Mouse (Mus musculus) forebrain, embryonic 10.5 days (tissue): ENCODE data around the gene Rel. TPM values are rescaled to one million over a fixed set of nuclear protein-coding genes. Genes with fewer than 3 reads are reported as not detected.

Experiments used
- DNase-seq: peaks from one replicate; pipeline ENCODE4 v3.0.0-alpha.2; 2017; ENCODE audit warnings: low spot score; ENCODE audit errors: extremely low spot score
- H3K27ac ChIP-seq: fragments of 300-500 bp; sonication (generic); 2 replicates; pipeline ENCODE4 v1.5.1; 2016; ENCODE audit warnings: mild to moderate bottlenecking
- H3K27me3 ChIP-seq: fragments of 300-500 bp; sonication (generic); 2 replicates; pipeline ENCODE4 v1.6.1; 2016; ENCODE audit warnings: mild to moderate bottlenecking; ENCODE audit not compliant: poor library complexity, severe bottlenecking
- H3K36me3 ChIP-seq: fragments of 300-500 bp; sonication (generic); replicated peaks from 2 replicates; pipeline ENCODE4 v1.6.1; 2016; ENCODE audit warnings: mild to moderate bottlenecking, moderate library complexity
- H3K4me1 ChIP-seq: fragments of 300-500 bp; sonication (generic); 2 replicates; pipeline ENCODE4 v1.6.1; 2016
- H3K4me3 ChIP-seq: fragments of 300-500 bp; sonication (generic); 2 replicates; pipeline ENCODE4 v1.5.1; 2016; ENCODE audit warnings: mild to moderate bottlenecking, moderate library complexity
- H3K9me3 ChIP-seq: fragments of 300-500 bp; sonication (generic); 2 replicates; pipeline ENCODE4 v1.6.1; 2016; ENCODE audit warnings: mild to moderate bottlenecking, moderate library complexity
- WGBS: fragments of 180-500 bp; shearing (Covaris S2); methylation state at CpG from one replicate; pipeline ENCODE4 v1.1.7; 2016; 5-methylcytosine and 5-hydroxymethylcytosine counted together
- polyA plus RNA-seq: library from polyadenylated mRNA; unstranded; fragments of >200 nt; fragmentation: Nextera tagmentation; extraction: Ambion mirVana; gene quantifications from 2 replicates; pipeline ENCODE4 v1.2.1, GENCODE M21; 2016

Rel gene
- polyA plus RNA-seq, 1 experiment from 2014 or later = 0.53 TPM

DNA sequence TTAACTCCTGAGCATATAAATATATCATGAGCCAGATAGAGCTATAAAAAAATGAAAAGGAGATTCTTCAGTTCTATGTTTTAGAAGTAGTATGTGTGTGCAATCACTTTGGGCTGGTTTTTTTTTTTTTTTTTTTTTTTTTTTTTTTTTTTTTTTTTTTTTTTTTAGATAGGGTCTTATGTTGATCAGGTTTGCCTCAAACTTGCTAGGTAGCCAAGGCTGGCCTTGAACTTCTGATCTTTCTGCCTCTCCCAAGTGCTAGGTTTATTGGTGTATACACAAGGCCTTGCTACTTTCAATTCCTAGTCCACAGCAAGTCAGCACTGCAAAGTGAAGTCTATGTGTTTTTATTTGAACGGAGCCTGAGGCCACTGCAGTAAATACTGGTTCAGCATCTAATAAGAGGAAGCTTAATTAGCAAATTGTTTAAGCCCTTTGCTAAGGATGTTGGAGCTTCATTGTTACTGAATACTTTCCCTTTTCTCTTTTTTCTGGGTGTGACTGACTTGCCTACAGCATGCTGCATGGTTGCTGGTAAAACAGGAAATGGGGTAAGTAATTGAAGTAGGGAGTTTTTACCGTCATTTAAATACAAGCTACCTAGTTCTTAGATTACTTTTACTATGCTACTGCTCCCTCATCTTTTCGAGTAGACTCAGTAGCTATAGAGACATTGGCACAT, 71.2 kb downstream of the Rel start:
- Histone ChIP-seq H3K27me3 (no peaks in the 10 kb centered on the region), H3K27ac (no peak overlapping the region), H3K4me3 (no peak overlapping the region), H3K9me3 (no peaks in the 10 kb centered on the region), H3K36me3 (peaks cover 43% of the 10 kb centered on the region), H3K4me1 (peaks cover 5% of the 10 kb centered on the region)
- no peak for DNase-seq
- 83% methylated on average over 3 of the region's 3 CpGs for WGBS

DNA sequence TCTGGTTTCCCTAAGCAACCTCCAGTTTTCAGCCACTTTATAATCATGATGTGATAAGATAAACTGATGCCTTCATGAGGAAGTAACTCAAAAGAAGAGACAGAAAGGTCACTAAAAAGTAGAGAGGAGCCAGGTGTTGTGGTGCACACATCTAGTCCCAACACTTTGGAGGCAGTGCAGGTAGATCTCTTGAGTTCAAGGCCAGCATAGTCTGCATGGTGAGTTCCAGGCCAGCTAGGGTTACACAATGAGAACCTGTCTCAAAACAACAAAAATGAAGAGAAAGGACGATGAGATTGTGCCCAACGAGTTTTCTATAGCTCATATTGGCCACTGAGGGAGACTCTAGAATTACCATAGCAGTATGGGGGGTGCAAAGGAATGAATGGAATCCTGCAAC, 72.2 kb downstream of the Rel start:
- no peaks in the 10 kb centered on the region for H3K27me3 ChIP-seq
- H3K9me3 ChIP-seq = no peaks in the 10 kb centered on the region
- H3K4me1 ChIP-seq = peaks cover 5% of the 10 kb centered on the region
- 74% methylated on average over 2 of the region's 2 CpGs for WGBS
- H3K36me3 ChIP-seq = peaks cover 42% of the 10 kb centered on the region
- no peak overlapping the region for H3K4me3 ChIP-seq
- no peak for DNase-seq
- H3K27ac ChIP-seq = no peak overlapping the region

DNA sequence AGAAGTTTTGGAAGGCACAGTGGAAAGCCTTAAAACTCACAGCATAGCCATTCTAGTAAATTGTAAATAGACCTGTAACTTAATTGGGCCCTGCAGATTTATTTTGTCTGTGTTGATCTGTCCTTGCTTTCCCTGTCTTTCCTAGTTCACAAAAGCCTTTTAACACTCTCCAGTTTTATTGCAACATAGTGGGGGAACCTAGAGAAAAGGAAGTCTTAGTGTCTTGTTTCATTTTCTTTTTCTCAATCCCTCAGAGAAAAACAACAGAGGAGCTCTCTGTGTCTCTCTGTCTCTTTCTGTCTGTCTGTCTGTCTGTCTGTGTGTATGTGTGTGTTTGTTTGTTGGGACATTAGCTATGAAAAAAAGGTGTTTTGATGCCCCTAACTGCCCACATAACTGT, 74.9 kb downstream of the Rel start:
- Histone ChIP-seq H3K9me3 (no peaks in the 10 kb centered on the region), H3K36me3 (peaks cover 37% of the 10 kb centered on the region), H3K4me1 (peaks cover 5% of the 10 kb centered on the region), H3K27ac (no peak overlapping the region), H3K4me3 (no peak overlapping the region), H3K27me3 (no peaks in the 10 kb centered on the region)
- DNase-seq = no peak

DNA sequence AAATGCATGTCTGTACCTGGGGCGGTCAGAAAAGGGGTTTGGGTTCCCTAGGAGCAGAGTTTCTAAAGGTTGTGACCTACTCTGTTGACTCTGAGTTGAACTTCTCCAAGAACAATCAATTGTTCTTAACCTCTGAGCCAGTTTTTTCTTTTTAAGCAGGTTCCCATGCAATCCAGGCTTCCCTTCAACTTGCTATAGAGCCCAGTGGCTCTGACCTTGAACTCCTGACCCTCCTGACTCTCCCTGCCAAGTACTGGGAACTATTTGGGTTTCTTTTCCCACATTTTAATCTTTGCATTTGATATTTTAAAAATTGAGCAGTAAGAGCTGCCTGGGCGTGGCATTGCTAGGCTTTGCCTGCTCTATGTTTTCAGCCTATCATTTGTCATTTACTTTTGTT, 77.5 kb downstream of the Rel start:
- no peak overlapping the region for H3K4me3 ChIP-seq
- no peaks in the 10 kb centered on the region for H3K4me1 ChIP-seq
- no peak overlapping the region for H3K27ac ChIP-seq
- H3K27me3 ChIP-seq = no peaks in the 10 kb centered on the region
- H3K36me3 ChIP-seq = peaks cover 39% of the 10 kb centered on the region
- WGBS = 89% methylated on average over 2 of the region's 2 CpGs
- no peak for DNase-seq
- H3K9me3 ChIP-seq = no peaks in the 10 kb centered on the region

DNA sequence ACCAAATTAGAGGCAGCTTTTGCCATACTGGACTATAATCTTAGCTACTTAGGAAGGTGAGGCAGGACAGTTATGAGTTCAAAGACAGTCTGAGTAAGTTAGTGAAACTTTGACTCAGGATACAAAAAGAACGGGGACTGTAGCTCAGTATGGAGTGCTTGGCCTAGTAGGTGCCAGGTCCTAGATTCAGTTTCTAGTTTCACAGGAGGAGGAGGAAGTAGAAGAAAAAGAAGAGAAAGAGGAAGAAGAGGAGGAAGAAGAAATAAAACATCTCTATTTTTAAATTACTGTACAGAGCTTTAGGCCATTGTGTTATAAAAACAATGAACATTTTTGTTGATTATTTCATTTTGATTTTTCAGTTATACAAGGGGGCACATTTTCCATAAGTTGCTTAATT, 82.7 kb downstream of the Rel start:
- Histone ChIP-seq H3K36me3 (peaks cover 52% of the 10 kb centered on the region), H3K9me3 (no peaks in the 10 kb centered on the region)
- 98% methylated on average over 1 of the region's 1 CpGs for WGBS

More for the DNA sequence above, 82.7 kb downstream of the Rel start:
- no peaks in the 10 kb centered on the region for H3K27me3 ChIP-seq
- H3K4me1 ChIP-seq = no peaks in the 10 kb centered on the region
- H3K27ac ChIP-seq = no peak overlapping the region
- H3K4me3 ChIP-seq = no peak overlapping the region
- DNase-seq = no peak

Other genes starting within 250 kb of the Rel start
- gene 1700093K21Rik, start 249.8 kb downstream of the Rel start, polyA plus RNA-seq = not detected in 2 replicates
- 38.7 and 44.3 TPM in 2 replicates for gene 0610010F05Rik, start 137.3 kb downstream of the Rel start, polyA plus RNA-seq
- gene Pus10, start 105.3 kb downstream of the Rel start, polyA plus RNA-seq = 26.0 and 26.1 TPM in 2 replicates
- gene Pex13, start 105.0 kb downstream of the Rel start, polyA plus RNA-seq = 29.4 and 31.5 TPM in 2 replicates
- 19.1 and 21.7 TPM in 2 replicates for gene Papolg, start 124.3 kb upstream of the Rel start, polyA plus RNA-seq